Mouse (Mus musculus) midbrain, embryonic 13.5 days (tissue): ENCODE measurements around the gene Eif1. TPM values are rescaled to one million over a fixed set of nuclear protein-coding genes. Genes with fewer than 3 reads are reported as not detected.
"Not testable (repeated sequence)": the region's sequence is repeated elsewhere in the genome, so short reads cannot be mapped to it uniquely, and the experiment has no call there.

ENCODE experiments used
- ATAC-seq: fragments of 200-750 bp; cut with Nextera tagmentation; 2 replicates; pipeline ENCODE4 v1.8.0; 2017; ENCODE audit warnings: mild to moderate bottlenecking, moderate TSS enrichment, moderate library complexity
- H3K27ac ChIP-seq: fragments of 300-500 bp; sonication (generic); 2 replicates; pipeline ENCODE4 v1.5.1; 2015; ENCODE audit warnings: inconsistent platforms, mild to moderate bottlenecking, moderate library complexity
- H3K27me3 ChIP-seq: fragments of 300-500 bp; sonication (generic); 2 replicates; pipeline ENCODE4 v1.6.1; 2015; ENCODE audit warnings: mild to moderate bottlenecking, inconsistent platforms
- H3K36me3 ChIP-seq: fragments of 300-500 bp; sonication (generic); 2 replicates; pipeline ENCODE4 v1.6.1; 2015; ENCODE audit warnings: mild to moderate bottlenecking, inconsistent platforms
- H3K4me1 ChIP-seq: fragments of 300-500 bp; sonication (generic); replicated peaks from 2 replicates; pipeline ENCODE4 v1.6.1; 2015; ENCODE audit warnings: inconsistent platforms
- H3K4me2 ChIP-seq: fragments of 300-500 bp; sonication (generic); replicated peaks from 2 replicates; pipeline ENCODE4 v1.6.1; 2015; ENCODE audit warnings: moderate library complexity, mild to moderate bottlenecking, inconsistent platforms
- H3K4me3 ChIP-seq: fragments of 300-500 bp; sonication (generic); replicated peaks from 2 replicates; pipeline ENCODE4 v1.5.1; 2015; ENCODE audit warnings: mild to moderate bottlenecking, inconsistent platforms
- H3K9ac ChIP-seq: fragments of 300-500 bp; sonication (generic); replicated peaks from 2 replicates; pipeline ENCODE4 v1.6.1; 2015; ENCODE audit warnings: mild to moderate bottlenecking, inconsistent platforms
- H3K9me3 ChIP-seq: fragments of 300-500 bp; sonication (generic); 2 replicates; pipeline ENCODE4 v1.6.1; 2016; ENCODE audit warnings: mild to moderate bottlenecking, inconsistent platforms
- WGBS: fragments of 180-500 bp; shearing (Covaris S2); methylation state at CpG from one replicate; pipeline ENCODE4 v1.1.7; 2015; 5-methylcytosine and 5-hydroxymethylcytosine counted together
- polyA plus RNA-seq: library from polyadenylated mRNA; unstranded; fragments of >200 nt; fragmentation: Nextera tagmentation; extraction: Ambion mirVana; gene quantifications from 2 replicates; pipeline ENCODE4 v1.2.1, GENCODE M21; 2015

Gene Eif1
- polyA plus RNA-seq, 1 experiment from 2014 or later = 1,443 TPM

DNA sequence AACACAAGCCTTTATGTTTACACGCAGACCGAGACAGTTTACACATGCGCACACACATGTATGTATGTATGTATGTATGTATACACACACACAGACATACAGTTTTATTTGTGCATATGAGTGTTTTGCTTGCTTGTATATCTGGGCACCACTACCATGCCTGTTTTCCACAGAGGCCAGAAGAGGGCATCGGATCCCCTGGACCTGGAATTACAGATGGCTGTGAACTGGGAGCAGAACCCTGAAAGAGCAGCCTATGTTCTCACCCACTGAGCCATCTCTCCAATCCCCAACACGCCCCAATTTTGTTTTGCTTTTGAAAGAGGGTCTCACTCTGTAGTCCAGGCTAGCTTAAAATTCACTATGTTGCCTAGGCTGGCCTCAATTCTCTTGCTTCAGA, 37.7 kb downstream of the Eif1 start:
- peaks cover 30% of the 10 kb centered on the region for H3K4me1 ChIP-seq
- peak overlapping the region; percentile 98; the same call in 1 of the 2 replicates for H3K4me2 ChIP-seq
- WGBS = 60% methylated on average over 5 of the region's 5 CpGs
- H3K27me3 ChIP-seq = peaks cover 26% of the 10 kb centered on the region
- peaks cover 12% of the 10 kb centered on the region for H3K36me3 ChIP-seq
- no peak overlapping the region for H3K27ac ChIP-seq
- no peak overlapping the region for H3K9ac ChIP-seq
- no peak overlapping the region for H3K4me3 ChIP-seq
- H3K9me3 ChIP-seq = no peaks in the 10 kb centered on the region
- no peak for ATAC-seq

DNA sequence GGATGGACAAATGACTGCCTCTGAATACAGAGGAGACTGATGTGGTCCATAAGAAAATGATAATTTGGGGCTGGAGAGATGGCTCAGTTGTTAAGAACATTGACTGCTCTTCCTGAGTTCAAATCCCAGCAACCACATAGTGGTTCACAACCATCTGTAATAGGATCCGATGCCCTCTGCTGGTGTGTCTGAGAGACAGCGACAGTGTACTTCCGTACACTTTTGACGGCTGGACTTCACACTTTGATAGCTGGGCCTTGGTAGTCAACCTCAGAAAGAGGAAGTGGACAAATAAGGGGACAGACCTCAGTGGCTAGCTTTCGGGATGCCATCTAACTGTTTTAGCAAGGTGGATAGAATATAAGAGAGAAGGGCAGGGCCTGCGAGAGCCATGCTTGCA, 40.5 kb downstream of the Eif1 start:
- Histone ChIP-seq H3K9me3 (no peaks in the 10 kb centered on the region), H3K27ac (no peak overlapping the region), H3K4me2 (no peak overlapping the region), H3K36me3 (no peaks in the 10 kb centered on the region), H3K9ac (no peak overlapping the region), H3K4me1 (peaks cover 14% of the 10 kb centered on the region), H3K4me3 (no peak overlapping the region), H3K27me3 (peaks cover 23% of the 10 kb centered on the region)
- 79% methylated on average over 6 of the region's 6 CpGs for WGBS
- ATAC-seq = no peak

- H3K9me3 ChIP-seq, ATAC-seq, H3K27ac ChIP-seq, H3K4me2 ChIP-seq, H3K9ac ChIP-seq, H3K36me3 ChIP-seq, H3K4me3 ChIP-seq: not testable (repeated sequence)
- Histone ChIP-seq H3K27me3 (peaks cover 23% of the 10 kb centered on the region), H3K4me1 (peaks cover 11% of the 10 kb centered on the region)
- whole genome bisulfite sequencing = no CpG with 5 or more reads among the region's 13 CpGs
These were observed 41.4 kb downstream of the Eif1 start for GRCm38 (mm10) chr11:100361059-100361458.

DNA sequence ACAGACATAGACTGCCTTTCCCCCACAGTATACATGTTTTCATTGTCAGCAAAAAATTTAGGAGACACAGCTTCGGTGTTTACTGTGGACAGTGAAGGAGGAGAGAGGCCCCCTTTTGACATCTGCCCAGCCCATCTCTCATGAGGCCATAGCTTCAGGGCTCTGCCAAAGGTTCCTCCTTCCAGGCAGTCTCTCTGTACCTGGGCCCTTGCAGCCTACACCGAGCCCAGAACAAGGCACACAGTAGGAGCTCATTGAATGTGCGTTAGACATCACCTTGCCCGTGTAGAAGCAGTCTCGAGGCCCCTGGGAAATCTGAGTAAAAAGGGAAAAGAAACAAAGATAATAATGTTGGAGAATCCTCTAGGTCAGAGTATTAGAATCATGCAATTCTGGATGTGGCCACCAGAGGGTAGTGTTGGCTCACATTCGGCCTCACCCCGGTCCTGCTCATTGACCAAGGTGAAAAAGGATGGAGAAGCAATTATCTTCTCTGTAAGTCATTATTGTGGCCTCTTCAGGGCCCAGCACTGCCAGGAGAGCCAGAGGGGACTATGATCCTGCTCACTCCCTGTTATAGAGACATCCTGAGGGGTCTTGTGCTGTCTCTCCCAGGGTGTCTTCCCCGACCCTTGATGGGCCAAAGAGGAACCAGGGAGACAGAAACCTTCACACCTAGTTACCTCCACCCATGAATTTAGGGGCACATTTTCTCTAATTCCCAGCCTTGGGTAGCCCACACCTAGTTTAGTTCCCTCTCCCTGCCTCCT, 42.7 kb downstream of the Eif1 start:
- H3K27me3 ChIP-seq = peaks cover 19% of the 10 kb centered on the region
- H3K4me3 ChIP-seq = no peak overlapping the region
- H3K4me2 ChIP-seq = no peak overlapping the region
- H3K9ac ChIP-seq = no peak overlapping the region
- ATAC-seq = peak; percentile 84
- H3K4me1 ChIP-seq = peaks cover 5% of the 10 kb centered on the region
- no peaks in the 10 kb centered on the region for H3K9me3 ChIP-seq
- 15% methylated on average over 8 of the region's 8 CpGs for WGBS
- H3K36me3 ChIP-seq = no peaks in the 10 kb centered on the region
- no peak overlapping the region; the same call in 1 of the 2 replicates for H3K27ac ChIP-seq

- no peaks in the 10 kb centered on the region for H3K36me3 ChIP-seq
- 17% methylated on average over 12 of the region's 12 CpGs for WGBS
- peaks cover 5% of the 10 kb centered on the region for H3K4me1 ChIP-seq
- no peaks in the 10 kb centered on the region for H3K9me3 ChIP-seq
- H3K27ac ChIP-seq = no peak overlapping the region
- H3K9ac ChIP-seq = no peak overlapping the region
- peaks cover 16% of the 10 kb centered on the region for H3K27me3 ChIP-seq
- ATAC-seq = peak; percentile 55
- H3K4me3 ChIP-seq = no peak overlapping the region
- no peak overlapping the region for H3K4me2 ChIP-seq
These were observed 43.4 kb downstream of the Eif1 start for GRCm38 (mm10) chr11:100362979-100363562.

- no peak overlapping the region for H3K4me2 ChIP-seq
- H3K9ac ChIP-seq = no peak overlapping the region
- no peak overlapping the region for H3K4me3 ChIP-seq
- no peaks in the 10 kb centered on the region for H3K9me3 ChIP-seq
- ATAC-seq = no peak
- H3K4me1 ChIP-seq = peaks cover 6% of the 10 kb centered on the region; the same call in 1 of the 2 replicates
- H3K36me3 ChIP-seq = peaks cover 42% of the 10 kb centered on the region
- H3K27me3 ChIP-seq = no peaks in the 10 kb centered on the region
- H3K27ac ChIP-seq = no peak overlapping the region
- 87% methylated on average over 7 of the region's 7 CpGs for WGBS
These were observed 49.5 kb downstream of the Eif1 start for GRCm38 (mm10) chr11:100369145-100369544.

GRCm38 (mm10) chr11:100369822-100370221, 50.1 kb downstream of the Eif1 start:
- Histone ChIP-seq H3K9me3 (no peaks in the 10 kb centered on the region), H3K4me3 (no peak overlapping the region), H3K27me3 (no peaks in the 10 kb centered on the region), H3K27ac (no peak overlapping the region), H3K4me1 (peaks cover 6% of the 10 kb centered on the region; the same call in 1 of the 2 replicates), H3K36me3 (peaks cover 46% of the 10 kb centered on the region), H3K9ac (0 out of 2 replicates have a peak overlapping the region, but pooled peaks have one; percentile 14), H3K4me2 (no peak overlapping the region)
- ATAC-seq = no peak
- 87% methylated on average over 8 of the region's 8 CpGs for WGBS

Other genes starting within 250 kb of the Eif1 start
- not detected in 2 replicates for gene Krt32, start 231.7 kb upstream of the Eif1 start, polyA plus RNA-seq
- gene Krt35, start 223.6 kb upstream of the Eif1 start, polyA plus RNA-seq = not detected in 2 replicates
- not detected in 2 replicates for gene Krt36, start 214.3 kb upstream of the Eif1 start, polyA plus RNA-seq
- 0.22 TPM in 1 of 2 replicates, not detected in the other for gene Krt13, start 198.3 kb upstream of the Eif1 start, polyA plus RNA-seq
- 0.41 and 0.98 TPM in 2 replicates for gene Krt15, start 184.0 kb upstream of the Eif1 start, polyA plus RNA-seq
- gene Krt19, start 171.2 kb upstream of the Eif1 start, polyA plus RNA-seq = 0.86 and 1.4 TPM in 2 replicates
- gene Krt9, start 126.6 kb upstream of the Eif1 start, polyA plus RNA-seq = not detected in 2 replicates
- gene Krt14, start 112.3 kb upstream of the Eif1 start, polyA plus RNA-seq = 0.15 and 0.22 TPM in 2 replicates
- gene Krt16, start 71.0 kb upstream of the Eif1 start, polyA plus RNA-seq = not detected in 2 replicates
- gene Krt17, start 58.9 kb upstream of the Eif1 start, polyA plus RNA-seq = not detected in 2 replicates
- not detected in 2 replicates for gene Krt42, start 50.0 kb upstream of the Eif1 start, polyA plus RNA-seq
- 1.2 and 2.5 TPM in 2 replicates for gene Gast, start 14.5 kb downstream of the Eif1 start, polyA plus RNA-seq
- 137 and 168 TPM in 2 replicates for gene Hap1, start 36.2 kb downstream of the Eif1 start, polyA plus RNA-seq
- 69.2 and 70.5 TPM in 2 replicates for gene Jup, start 77.9 kb downstream of the Eif1 start, polyA plus RNA-seq
- 13.7 and 16.8 TPM in 2 replicates for gene P3h4, start 95.0 kb downstream of the Eif1 start, polyA plus RNA-seq
- 16.4 and 19.9 TPM in 2 replicates for gene Fkbp10, start 95.8 kb downstream of the Eif1 start, polyA plus RNA-seq
- gene Nt5c3b, start 121.9 kb downstream of the Eif1 start, polyA plus RNA-seq = 99.3 and 101 TPM in 2 replicates
- 0.85 and 1.2 TPM in 2 replicates for gene Klhl10, start 122.0 kb downstream of the Eif1 start, polyA plus RNA-seq
- 12.9 and 13.1 TPM in 2 replicates for gene Klhl11, start 152.9 kb downstream of the Eif1 start, polyA plus RNA-seq
- 272 and 273 TPM in 2 replicates for gene Acly, start 208.1 kb downstream of the Eif1 start, polyA plus RNA-seq
- 2.8 and 3.0 TPM in 2 replicates for gene Ttc25, start 225.7 kb downstream of the Eif1 start, polyA plus RNA-seq